Mouse (Mus musculus) megakaryocyte, embryonic 14.5 days (primary cell): ENCODE measurements at regions not wholly inside any gene's neighbourhood (a gene's known extent, or its start where the extent isn't known, plus 50 kb on each side); places are given as distances from the start of the nearest gene placed in this dataset.

ENCODE experiments used
- FLI1 ChIP-seq: IDR thresholded peaks from 2 replicates; pipeline ENCODE4 v1.6.1; 2012; ENCODE audit warnings: low read length, inconsistent platforms, mixed read lengths
- GATA1 ChIP-seq: IDR thresholded peaks from 3 replicates; pipeline ENCODE4 v1.6.1; 2012; ENCODE audit warnings: mixed read lengths, low read length, inconsistent platforms, borderline replicate concordance

DNA sequence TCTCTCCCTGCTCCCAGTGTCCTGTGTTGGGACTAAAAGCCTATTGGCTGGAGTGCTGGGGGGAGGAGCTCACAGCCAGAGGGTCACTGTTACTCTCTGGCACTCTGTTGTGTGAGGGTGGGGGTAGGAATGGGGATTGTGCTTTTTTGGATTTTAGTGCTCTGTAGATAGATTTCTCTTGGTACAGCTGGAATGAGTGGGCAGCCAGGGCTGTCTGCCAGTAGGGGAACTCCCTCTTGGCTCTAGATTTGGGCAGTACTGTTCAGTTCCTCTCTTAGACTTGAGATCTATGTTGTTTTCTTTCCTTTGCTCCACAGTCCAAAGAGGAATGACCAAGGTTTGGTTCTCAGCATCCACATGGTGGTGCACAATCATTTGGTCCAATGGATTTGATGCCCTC lies 282.6 kb downstream of the Fgf9 start:
- TF ChIP-seq GATA1, result no peak
- TF ChIP-seq FLI1, result no peak
